Mouse (Mus musculus) intestine, embryonic 16.5 days (tissue): ENCODE results near the gene Tspan32. TPM values are rescaled to one million over a fixed set of nuclear protein-coding genes. Genes with fewer than 3 reads are reported as not detected.
A peak's percentile ranks its signal among the peaks of the same experiment; 100 is the strongest.

Experiments
- ATAC-seq: fragments of 200-750 bp; cut with Nextera tagmentation; 2 replicates; pipeline ENCODE4 v1.8.0; 2017; ENCODE audit warnings: moderate TSS enrichment, moderate library complexity
- H3K27ac ChIP-seq: fragments of 300-500 bp; sonication (generic); 2 replicates; pipeline ENCODE4 v1.5.1; 2014; ENCODE audit warnings: mild to moderate bottlenecking, low read length
- H3K27me3 ChIP-seq: fragments of 300-500 bp; sonication (generic); replicated peaks from 2 replicates; pipeline ENCODE4 v1.6.1; 2014; ENCODE audit warnings: low read length, control low read depth, mixed read lengths; ENCODE audit not compliant: control insufficient read depth, insufficient read depth
- H3K36me3 ChIP-seq: fragments of 300-500 bp; sonication (generic); 2 replicates; pipeline ENCODE4 v1.6.1; 2014; ENCODE audit warnings: low read length, control low read depth; ENCODE audit not compliant: control insufficient read depth, insufficient read depth
- H3K4me1 ChIP-seq: fragments of 300-500 bp; sonication (generic); 2 replicates; pipeline ENCODE4 v1.6.1; 2014; ENCODE audit warnings: low read length, control low read depth, mixed read lengths; ENCODE audit not compliant: control insufficient read depth, insufficient read depth
- H3K4me2 ChIP-seq: fragments of 300-500 bp; sonication (generic); 2 replicates; pipeline ENCODE4 v1.6.1; 2014; ENCODE audit warnings: low read depth, low read length, control low read depth
- H3K4me3 ChIP-seq: fragments of 300-500 bp; sonication (generic); 2 replicates; pipeline ENCODE4 v1.5.1; 2014; ENCODE audit warnings: mild to moderate bottlenecking, low read length
- H3K9ac ChIP-seq: fragments of 300-500 bp; sonication (generic); 2 replicates; pipeline ENCODE4 v1.6.1; 2014; ENCODE audit warnings: low read depth, low read length
- H3K9me3 ChIP-seq: fragments of 300-500 bp; sonication (generic); 2 replicates; pipeline ENCODE4 v1.6.1; 2016; ENCODE audit warnings: low read length, control low read depth; ENCODE audit not compliant: control insufficient read depth
- WGBS: fragments of 180-500 bp; shearing (Covaris S2); extraction: QIAGEN DNeasy Blood & Tissue Kit; methylation state at CpG from one replicate; pipeline ENCODE4 v1.1.7; 2014; 5-methylcytosine and 5-hydroxymethylcytosine counted together
- polyA plus RNA-seq: library from polyadenylated mRNA; unstranded; fragments of >200 nt; fragmentation: Nextera tagmentation; extraction: Ambion mirVana; gene quantifications from 2 replicates; pipeline ENCODE4 v1.2.1, GENCODE M21; 2015

Gene Tspan32
- 2.4 and 3.1 TPM in 2 replicates for polyA plus RNA-seq

- Histone ChIP-seq H3K4me2 (no peak within 1 kb of the TSS), H3K4me3 (no peak within 1 kb of the TSS), H3K9ac (peak within 1 kb of the TSS; percentile 18; the same call in 1 of the 2 replicates), H3K9me3 (no peaks in the 10 kb centered on the region), H3K4me1 (peaks cover 27% of the 10 kb centered on the region), H3K36me3 (no peaks in the 10 kb centered on the region), H3K27ac (no peak within 1 kb of the TSS), H3K27me3 (no peaks in the 10 kb centered on the region; the same call in 1 of the 2 replicates)
- ATAC-seq, result no peak
- 81% methylated on average over 4 of the region's 4 CpGs for WGBS
Measured at GRCm38 (mm10) chr7:143004727-143005343, at the start of gene Tspan32. TSS of gene Tspan32 (plus strand) at chr7:143005046.

GRCm38 (mm10) chr7:142956018-142956417 lies 48.8 kb upstream of the Tspan32 start:
- no peak; the same call in 1 of the 2 replicates for ATAC-seq
- Histone ChIP-seq H3K27ac (no peak overlapping the region), H3K9me3 (no peaks in the 10 kb centered on the region; the same call in 1 of the 2 replicates), H3K36me3 (no peaks in the 10 kb centered on the region), H3K9ac (no peak overlapping the region), H3K4me2 (no peak overlapping the region), H3K4me3 (no peak overlapping the region), H3K4me1 (no peaks in the 10 kb centered on the region), H3K27me3 (no peaks in the 10 kb centered on the region)
- 86% methylated on average over 2 of the region's 2 CpGs for WGBS

- no peaks in the 10 kb centered on the region; the same call in 1 of the 2 replicates for H3K9me3 ChIP-seq
- H3K27me3 ChIP-seq, result no peaks in the 10 kb centered on the region
- no peak for ATAC-seq
- no peak overlapping the region for H3K9ac ChIP-seq
- H3K4me2 ChIP-seq, result no peak overlapping the region
- 97% methylated on average over 1 of the region's 1 CpGs for WGBS
- H3K27ac ChIP-seq, result no peak overlapping the region
- no peaks in the 10 kb centered on the region for H3K36me3 ChIP-seq
- no peak overlapping the region for H3K4me3 ChIP-seq
- H3K4me1 ChIP-seq, result 0 out of 2 replicates have a peak, but pooled peaks cover 4% of the 10 kb centered on the region
Measured at GRCm38 (mm10) chr7:142958817-142959216, 46.0 kb upstream of the Tspan32 start.

- Histone ChIP-seq H3K4me1 (0 out of 2 replicates have a peak, but pooled peaks cover 4% of the 10 kb centered on the region), H3K27ac (no peak overlapping the region), H3K4me3 (no peak overlapping the region), H3K36me3 (no peaks in the 10 kb centered on the region), H3K27me3 (no peaks in the 10 kb centered on the region), H3K9ac (no peak overlapping the region), H3K9me3 (no peaks in the 10 kb centered on the region; the same call in 1 of the 2 replicates), H3K4me2 (no peak overlapping the region)
- WGBS, result 68% methylated on average over 4 of the region's 4 CpGs
- no peak for ATAC-seq
Measured at GRCm38 (mm10) chr7:142959752-142960151, 45.1 kb upstream of the Tspan32 start.

- Histone ChIP-seq H3K27ac (0 out of 2 replicates have a peak overlapping the region, but pooled peaks have one; percentile 38), H3K4me1 (peaks cover 16% of the 10 kb centered on the region), H3K36me3 (no peaks in the 10 kb centered on the region), H3K4me2 (peak overlapping the region; percentile 94), H3K9me3 (no peaks in the 10 kb centered on the region), H3K27me3 (peaks cover 32% of the 10 kb centered on the region), H3K9ac (peak overlapping the region; percentile 60), H3K4me3 (peak overlapping the region; percentile 54)
- WGBS, result 0% methylated on average over 36 of the region's 36 CpGs
- peak; percentile 78 for ATAC-seq
Measured at GRCm38 (mm10) chr7:142967414-142967883, 37.4 kb upstream of the Tspan32 start.

GRCm38 (mm10) chr7:142967884-142968808 lies 36.7 kb upstream of the Tspan32 start:
- no peaks in the 10 kb centered on the region for H3K36me3 ChIP-seq
- H3K9me3 ChIP-seq, result no peaks in the 10 kb centered on the region
- H3K4me1 ChIP-seq, result peaks cover 16% of the 10 kb centered on the region
- H3K9ac ChIP-seq, result peak overlapping the region; percentile 60
- WGBS, result under 1% methylated on average over 83 of the region's 90 CpGs
- peak overlapping the region; percentile 94 for H3K4me2 ChIP-seq
- 0 out of 2 replicates have a peak overlapping the region, but pooled peaks have one; percentile 38 for H3K27ac ChIP-seq
- H3K27me3 ChIP-seq, result peaks cover 32% of the 10 kb centered on the region
- peak overlapping the region; percentile 54 for H3K4me3 ChIP-seq
- peak; percentile 66 for ATAC-seq

GRCm38 (mm10) chr7:142968809-142969511 lies 35.9 kb upstream of the Tspan32 start, which contains the start of gene Ascl2:
TSS of gene Ascl2 (minus strand) at chr7:142969264.
- peaks cover 32% of the 10 kb centered on the region for H3K27me3 ChIP-seq
- peaks cover 16% of the 10 kb centered on the region for H3K4me1 ChIP-seq
- peak; percentile 51 for ATAC-seq
- WGBS, result under 1% methylated on average over 51 of the region's 51 CpGs
- H3K9ac ChIP-seq, result peak within 1 kb of the TSS; percentile 60
- H3K9me3 ChIP-seq, result no peaks in the 10 kb centered on the region
- H3K36me3 ChIP-seq, result no peaks in the 10 kb centered on the region
- H3K4me3 ChIP-seq, result peak within 1 kb of the TSS; percentile 54
- 0 out of 2 replicates have a peak within 1 kb of the TSS, but pooled peaks have one; percentile 38 for H3K27ac ChIP-seq
- peak within 1 kb of the TSS; percentile 94 for H3K4me2 ChIP-seq

- WGBS, result 70% methylated on average over 4 of the region's 4 CpGs
- no peaks in the 10 kb centered on the region for H3K4me1 ChIP-seq
- H3K4me3 ChIP-seq, result no peak overlapping the region
- ATAC-seq, result no peak
- H3K27me3 ChIP-seq, result no peaks in the 10 kb centered on the region
- H3K9me3 ChIP-seq, result no peaks in the 10 kb centered on the region
- H3K9ac ChIP-seq, result no peak overlapping the region
- H3K27ac ChIP-seq, result no peak overlapping the region
- H3K4me2 ChIP-seq, result no peak overlapping the region
- no peaks in the 10 kb centered on the region for H3K36me3 ChIP-seq
Measured at GRCm38 (mm10) chr7:142981908-142982307, 22.9 kb upstream of the Tspan32 start.
